Mouse (Mus musculus) ovary, postnatal 36 days (tissue): Measurements from ENCODE around the gene Srgap3.
A peak's percentile ranks its signal among the peaks of the same experiment; 100 is the strongest.

Experiments
- DNase-seq: peaks from one replicate; pipeline ENCODE4 v3.0.0; 2022; ENCODE audit warnings: low spot score, mixed read lengths

Gene Srgap3

GRCm38 (mm10) chr6:112946895-112947436 lies at the start of gene Srgap3:
Gene Srgap3 (minus strand): TSS chr6:112947266.
- peak; percentile 76 for DNase-seq

DNA sequence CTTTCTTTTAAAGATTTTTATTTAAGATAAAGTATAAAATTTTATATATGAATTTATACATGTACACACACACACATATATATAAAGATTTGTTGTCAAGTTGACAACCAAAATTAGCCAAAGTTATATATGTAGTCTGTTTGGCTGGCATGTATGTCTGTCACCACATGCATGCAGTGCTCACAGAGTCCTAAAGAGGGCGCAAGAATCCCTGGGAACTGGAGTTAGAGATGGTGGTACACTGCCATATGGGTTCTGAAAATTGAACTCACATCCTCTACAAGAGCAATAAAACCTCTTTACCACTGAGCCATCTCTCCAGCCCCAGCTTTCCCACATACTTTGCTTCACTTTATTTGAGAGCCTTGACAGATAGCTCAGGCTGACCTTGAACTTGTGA lies 48.6 kb upstream of the Srgap3 start:
- DNase-seq = no peak

DNA sequence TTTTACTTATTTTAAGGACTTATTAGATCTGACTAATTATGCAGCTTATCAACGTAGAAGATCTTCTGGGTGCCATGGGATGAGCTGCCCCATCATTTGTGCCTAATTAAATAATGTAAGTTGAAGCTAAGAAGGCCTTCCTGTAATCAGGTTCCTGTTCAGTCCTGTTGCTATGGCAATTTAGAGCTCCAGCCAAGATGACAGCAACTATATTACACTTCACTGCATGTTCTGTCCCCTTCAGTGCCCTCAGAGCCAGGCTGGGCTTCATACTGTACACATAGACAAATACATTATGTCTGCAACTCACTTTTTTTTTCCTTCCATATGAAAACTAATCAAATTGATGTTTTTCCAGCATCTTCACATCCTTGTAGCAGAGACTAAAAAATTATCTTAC lies 43.1 kb upstream of the Srgap3 start:
- DNase-seq = no peak

GRCm38 (mm10) chr6:112985362-112986314 lies 38.6 kb upstream of the Srgap3 start:
- no peak for DNase-seq

- DNase-seq = no peak
These were observed 35.2 kb upstream of the Srgap3 start for GRCm38 (mm10) chr6:112982241-112982640.

DNA sequence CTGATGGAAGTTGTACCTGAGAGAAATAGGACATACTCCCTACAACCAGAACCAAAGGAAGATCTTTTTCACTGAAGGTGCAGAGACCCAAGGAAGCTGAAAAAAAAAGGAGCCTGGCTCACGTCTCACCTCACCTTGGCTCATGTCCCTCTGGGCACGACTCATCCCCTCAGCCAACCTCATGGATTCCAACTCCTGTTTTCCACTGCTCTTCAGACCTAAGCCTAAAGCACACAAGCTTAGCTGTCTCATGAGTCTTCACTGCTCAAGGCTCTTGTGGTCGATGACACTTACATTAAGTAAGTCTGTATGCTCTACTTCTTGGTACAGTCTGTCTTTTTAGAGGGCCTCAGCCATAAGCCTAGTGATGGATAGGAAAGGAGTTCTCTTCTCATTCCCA lies 31.9 kb upstream of the Srgap3 start:
- DNase-seq = no peak

DNA sequence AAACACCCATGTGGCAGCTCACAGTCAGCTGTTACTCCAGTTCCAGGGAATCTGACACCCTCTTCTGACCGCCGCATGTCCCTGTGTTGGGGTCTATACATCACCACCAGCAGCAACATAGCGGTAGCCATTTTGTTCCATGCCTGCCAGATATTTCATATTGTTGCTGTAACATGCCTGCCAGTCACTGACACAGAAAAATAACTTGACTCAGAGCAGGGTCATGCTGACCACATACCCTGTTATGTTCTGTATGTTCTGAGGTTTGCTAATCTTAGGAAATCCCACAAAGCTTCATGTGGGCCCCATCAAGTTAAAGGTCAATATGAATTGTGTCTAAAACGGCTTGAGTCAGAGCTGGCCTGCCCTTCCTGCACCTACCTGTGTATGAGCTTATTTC lies 30.2 kb upstream of the Srgap3 start:
- DNase-seq = no peak

- no peak for DNase-seq
These were observed 29.5 kb upstream of the Srgap3 start for GRCm38 (mm10) chr6:112976541-112976940.

GRCm38 (mm10) chr6:112976136-112976535 lies 29.1 kb upstream of the Srgap3 start:
- no peak for DNase-seq

DNA sequence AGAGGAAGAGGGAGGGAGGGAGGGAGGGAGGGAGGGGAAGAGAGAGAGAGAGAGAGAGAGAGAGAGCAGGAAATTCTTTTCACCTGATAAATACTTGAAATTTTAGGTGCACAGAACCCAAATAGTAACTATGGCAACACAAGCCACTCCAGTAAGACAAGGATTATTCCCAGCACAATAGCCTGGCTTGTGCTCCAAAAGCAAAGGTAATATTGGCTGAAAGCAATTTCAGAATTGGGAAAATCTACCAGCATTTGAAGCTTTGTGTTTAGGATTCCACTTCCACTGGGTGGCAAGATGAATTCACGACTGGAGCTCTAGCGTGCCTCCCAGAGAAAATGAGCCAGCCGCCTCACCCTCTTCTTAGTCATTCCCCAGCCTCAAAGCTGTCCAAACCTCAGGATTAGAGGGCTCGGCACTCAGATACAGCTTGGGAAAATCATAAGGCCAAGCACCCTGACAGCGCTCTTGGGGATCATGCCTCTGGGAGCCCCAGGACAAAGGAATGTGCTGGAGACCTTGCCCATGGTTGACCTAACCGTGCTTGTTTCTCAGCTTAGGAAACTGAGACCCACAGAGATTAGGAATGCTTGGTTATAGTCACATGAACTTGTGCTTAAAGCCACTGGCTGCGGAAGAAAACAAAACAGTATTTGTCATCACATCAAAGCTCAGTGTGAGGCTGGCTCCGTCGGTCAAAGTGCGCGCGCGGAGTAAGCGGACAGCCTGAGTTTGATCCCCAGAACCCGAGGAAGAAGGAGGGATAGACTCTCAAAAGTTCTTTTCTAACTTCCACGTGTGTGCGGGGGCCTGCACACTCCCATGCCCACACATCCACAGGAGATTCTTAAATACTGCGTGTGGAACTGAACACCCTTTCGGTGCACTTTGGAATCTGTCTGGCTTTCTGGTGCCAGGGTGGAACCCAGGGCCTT lies 27.0 kb upstream of the Srgap3 start:
- DNase-seq = no peak

GRCm38 (mm10) chr6:112972858-112973631 lies 26.0 kb upstream of the Srgap3 start:
- DNase-seq = peak; percentile 23

DNA sequence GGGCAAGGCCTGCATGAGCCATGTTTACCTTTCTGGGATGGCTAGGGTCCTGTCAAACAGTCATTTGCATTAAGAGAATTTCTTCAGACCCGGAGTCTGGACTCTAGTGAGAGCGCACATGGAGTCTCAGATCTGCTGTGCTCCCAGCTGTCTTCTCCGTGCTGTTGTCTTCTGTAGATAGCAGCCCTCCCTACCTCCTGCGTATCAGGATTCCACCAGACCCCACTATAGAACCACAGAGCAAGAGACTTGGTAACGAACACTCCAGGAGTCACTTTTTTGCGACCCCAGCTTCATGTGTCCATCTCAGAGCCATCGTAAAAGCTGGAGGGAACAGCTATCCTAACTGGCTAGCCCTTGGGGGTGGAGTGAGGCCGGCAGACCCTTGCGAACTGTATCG lies 25.1 kb upstream of the Srgap3 start:
- DNase-seq = no peak

DNA sequence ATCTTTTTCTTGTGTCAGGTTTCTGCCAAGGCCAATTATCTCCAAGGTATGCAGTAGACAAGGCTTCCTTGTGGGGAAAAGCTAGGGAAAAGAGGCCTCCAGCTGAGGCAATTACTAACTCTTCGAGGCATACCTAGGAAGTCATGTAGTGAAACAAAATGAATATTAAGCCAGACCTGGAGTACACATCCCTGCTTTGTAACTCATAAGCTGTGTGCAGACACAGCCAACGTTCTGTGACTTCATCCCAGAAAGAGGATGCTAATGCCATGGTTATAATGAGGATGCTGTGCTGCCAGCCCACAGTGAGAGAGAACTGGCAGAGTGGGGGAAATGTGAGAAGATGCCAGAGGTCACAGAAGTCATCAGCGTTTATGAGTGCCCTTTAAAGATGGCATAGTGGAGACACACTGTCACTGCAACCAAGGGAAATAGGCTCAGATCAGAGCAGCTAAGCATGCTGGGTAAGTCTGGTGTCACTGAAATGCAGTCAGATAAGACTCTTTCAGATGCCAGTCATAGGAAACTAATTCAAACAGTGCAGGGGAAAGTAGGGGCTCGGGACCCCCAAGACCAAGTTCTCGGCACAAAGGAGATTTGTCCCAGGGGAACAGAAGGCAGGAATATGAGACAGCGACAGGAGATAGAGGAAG lies 24.2 kb upstream of the Srgap3 start:
- no peak for DNase-seq

DNA sequence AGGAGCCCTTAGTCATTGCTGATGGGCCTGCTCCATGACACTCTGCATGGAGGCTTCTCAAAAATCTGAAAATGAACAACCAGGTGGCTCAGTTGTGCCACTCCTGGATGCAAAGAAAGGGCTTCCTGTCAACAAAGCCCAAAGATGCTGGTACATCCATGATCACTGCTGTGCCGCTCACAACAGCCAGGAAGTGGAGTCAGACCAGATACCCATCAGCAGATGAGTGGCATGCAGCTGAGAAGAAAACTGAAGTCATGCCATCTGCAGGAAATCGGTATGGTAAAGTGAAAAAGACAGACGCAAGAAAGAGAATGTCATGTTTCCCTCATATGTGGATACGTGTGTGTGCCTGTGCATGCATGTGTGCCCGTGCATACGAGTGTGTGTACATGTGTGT lies 20.3 kb upstream of the Srgap3 start:
- no peak for DNase-seq

DNA sequence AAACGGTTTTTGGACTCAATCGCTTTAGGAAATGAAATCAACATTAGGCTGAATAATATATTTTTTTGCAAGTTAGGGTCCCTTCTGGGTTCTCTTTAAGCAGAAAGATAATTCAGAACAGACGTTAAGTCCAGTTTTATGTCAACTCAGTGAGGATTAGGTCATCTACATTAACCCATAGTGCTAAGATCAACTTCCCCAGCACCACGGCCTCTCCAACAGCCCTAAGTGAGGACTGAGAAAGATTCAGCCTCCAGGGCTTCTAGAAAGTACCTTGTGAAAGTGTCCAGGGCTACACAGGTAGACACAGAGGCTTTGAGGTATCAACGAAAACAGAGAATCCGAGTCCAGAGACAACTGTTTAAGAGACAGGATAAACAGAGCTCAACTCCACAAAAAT lies 11.3 kb upstream of the Srgap3 start:
- DNase-seq = no peak

GRCm38 (mm10) chr6:112957583-112958280 lies 10.7 kb upstream of the Srgap3 start:
- DNase-seq = no peak

GRCm38 (mm10) chr6:112955773-112956172 lies 8.7 kb upstream of the Srgap3 start:
- no peak for DNase-seq

DNA sequence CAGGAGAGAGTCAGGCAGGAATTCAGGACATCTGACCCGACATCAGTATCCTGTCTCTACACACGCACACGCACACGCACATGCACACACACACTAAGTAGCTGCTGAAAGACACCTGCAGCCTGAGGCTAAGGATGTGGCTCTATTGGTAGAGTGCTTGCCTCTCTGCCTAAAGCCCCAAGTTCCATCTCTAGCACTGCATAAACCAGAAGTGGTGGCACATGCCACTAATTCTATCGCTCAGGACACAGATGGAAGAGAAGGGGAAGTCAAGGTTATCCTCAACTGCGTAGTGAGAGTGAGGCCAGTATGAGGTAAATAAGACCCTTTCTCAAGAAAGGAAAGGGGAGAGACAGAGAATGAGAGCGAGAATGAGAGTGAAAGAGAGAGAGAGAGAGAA lies 6.8 kb upstream of the Srgap3 start:
- no peak for DNase-seq

DNA sequence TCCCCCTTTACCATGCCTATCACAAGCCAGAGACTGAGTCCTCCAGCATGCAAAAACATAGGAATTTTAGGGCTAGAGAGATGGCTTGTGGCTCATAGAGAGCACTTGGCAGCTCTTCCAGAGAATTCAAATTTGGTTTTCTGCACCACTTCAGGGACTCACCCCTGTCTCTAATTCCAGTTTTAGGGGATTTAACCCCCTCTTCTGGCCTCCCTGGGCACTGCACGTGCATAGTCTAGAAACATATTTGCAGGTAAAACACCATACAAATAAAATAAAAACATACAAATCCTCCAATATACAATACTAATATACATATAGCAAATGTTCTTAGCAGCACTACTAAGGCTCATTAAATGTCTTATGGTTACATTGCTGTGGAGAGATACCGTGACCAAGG lies 4.2 kb upstream of the Srgap3 start:
- no peak for DNase-seq
